Mouse (Mus musculus) liver, postnatal 0 days (tissue): Measurements from ENCODE around the gene Ccdc85c. TPM values are rescaled to one million over a fixed set of nuclear protein-coding genes. Genes with fewer than 3 reads are reported as not detected.

Experiments used
- ATAC-seq: fragments of 200-750 bp; cut with Nextera tagmentation; 2 replicates; pipeline ENCODE4 v1.8.0; 2017; ENCODE audit warnings: mild to moderate bottlenecking, moderate library complexity
- DNase-seq: peaks from one replicate; pipeline ENCODE4 v3.0.0-alpha.2; 2016
- H3K27ac ChIP-seq: fragments of 300-500 bp; sonication (generic); 2 replicates; pipeline ENCODE4 v1.5.1; 2014; ENCODE audit warnings: antibody characterized with exemption, moderate library complexity, mild to moderate bottlenecking, low read depth
- H3K27me3 ChIP-seq: fragments of 300-500 bp; sonication (generic); 2 replicates; pipeline ENCODE4 v1.6.1; 2014; ENCODE audit warnings: low read length, control low read depth, mixed read lengths; ENCODE audit not compliant: insufficient read depth
- H3K36me3 ChIP-seq: fragments of 300-500 bp; sonication (generic); replicated peaks from 2 replicates; pipeline ENCODE4 v1.6.1; 2014; ENCODE audit warnings: mild to moderate bottlenecking, control low read depth, low read length, moderate library complexity, mixed read lengths; ENCODE audit not compliant: insufficient read depth
- H3K4me1 ChIP-seq: fragments of 300-500 bp; sonication (generic); 2 replicates; pipeline ENCODE4 v1.6.1; 2014; ENCODE audit warnings: antibody characterized with exemption, mild to moderate bottlenecking, control low read depth; ENCODE audit not compliant: insufficient read depth
- H3K4me2 ChIP-seq: fragments of 300-500 bp; sonication (generic); 2 replicates; pipeline ENCODE4 v1.6.1; 2014; ENCODE audit warnings: low read depth, mild to moderate bottlenecking, low read length, moderate library complexity, mixed read lengths
- H3K4me3 ChIP-seq: fragments of 300-500 bp; sonication (generic); 2 replicates; pipeline ENCODE4 v1.5.1; 2014; ENCODE audit warnings: low read depth, low read length
- H3K9ac ChIP-seq: fragments of 300-500 bp; sonication (generic); replicated peaks from 2 replicates; pipeline ENCODE4 v1.6.1; 2014; ENCODE audit warnings: mild to moderate bottlenecking, moderate library complexity
- H3K9me3 ChIP-seq: fragments of 300-500 bp; sonication (generic); 2 replicates; pipeline ENCODE4 v1.6.1; 2016; ENCODE audit warnings: mild to moderate bottlenecking, control low read depth, low read length, mixed read lengths
- CTCF ChIP-seq: sonication (generic); IDR thresholded peaks from 2 replicates; pipeline ENCODE4 v1.5.1; 2016; ENCODE audit warnings: antibody characterized with exemption, low read depth
- EP300 ChIP-seq: IDR thresholded peaks from 2 replicates; pipeline ENCODE4 v1.6.1; 2016; ENCODE audit warnings: antibody characterized with exemption, low read depth, mild to moderate bottlenecking
- WGBS: fragments of 180-500 bp; shearing (Covaris S2); extraction: QIAGEN DNeasy Blood & Tissue Kit; methylation state at CpG from one replicate; pipeline ENCODE4 v1.1.7; 2014; ENCODE audit not compliant: insufficient replicate concordance; 5-methylcytosine and 5-hydroxymethylcytosine counted together
- polyA plus RNA-seq: library from polyadenylated mRNA; unstranded; fragments of >200 nt; fragmentation: Nextera tagmentation; extraction: Ambion mirVana; gene quantifications from 2 replicates; pipeline ENCODE4 v1.2.1, GENCODE M21; 2015

Gene Ccdc85c
- polyA plus RNA-seq, 1 experiment from 2014 or later, result 1.5 TPM

DNA sequence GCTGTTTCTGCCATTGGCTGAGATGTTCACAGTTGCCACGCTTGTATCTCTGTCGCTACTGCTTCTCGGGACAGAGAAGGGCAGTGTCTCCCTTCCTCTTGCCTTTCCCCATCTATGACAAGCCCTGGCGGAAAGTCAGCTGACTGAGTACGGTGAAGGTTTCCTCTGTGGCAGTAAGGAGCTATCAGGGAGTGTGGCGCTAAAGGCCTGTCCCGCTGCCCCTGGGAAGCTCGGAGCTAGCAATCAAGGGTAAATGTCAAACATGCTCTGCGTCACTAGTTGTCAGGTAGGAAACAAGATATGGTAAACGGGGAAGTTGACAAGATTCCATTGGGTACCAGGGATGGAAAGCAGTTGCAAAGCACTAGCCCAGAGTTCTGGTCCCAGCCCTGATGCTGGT, 40.6 kb upstream of the Ccdc85c start:
- H3K4me3 ChIP-seq, result no peak overlapping the region
- H3K27me3 ChIP-seq, result peaks cover 45% of the 10 kb centered on the region
- no peak for DNase-seq
- no peak overlapping the region for H3K27ac ChIP-seq
- H3K9me3 ChIP-seq, result no peaks in the 10 kb centered on the region
- H3K4me2 ChIP-seq, result no peak overlapping the region
- no peaks in the 10 kb centered on the region for H3K36me3 ChIP-seq
- no peak overlapping the region for H3K9ac ChIP-seq
- ATAC-seq, result no peak
- TF ChIP-seq CTCF, result no peak
- 40% methylated on average over 10 of the region's 10 CpGs for WGBS
- H3K4me1 ChIP-seq, result peaks cover 6% of the 10 kb centered on the region; the same call in 1 of the 2 replicates

DNA sequence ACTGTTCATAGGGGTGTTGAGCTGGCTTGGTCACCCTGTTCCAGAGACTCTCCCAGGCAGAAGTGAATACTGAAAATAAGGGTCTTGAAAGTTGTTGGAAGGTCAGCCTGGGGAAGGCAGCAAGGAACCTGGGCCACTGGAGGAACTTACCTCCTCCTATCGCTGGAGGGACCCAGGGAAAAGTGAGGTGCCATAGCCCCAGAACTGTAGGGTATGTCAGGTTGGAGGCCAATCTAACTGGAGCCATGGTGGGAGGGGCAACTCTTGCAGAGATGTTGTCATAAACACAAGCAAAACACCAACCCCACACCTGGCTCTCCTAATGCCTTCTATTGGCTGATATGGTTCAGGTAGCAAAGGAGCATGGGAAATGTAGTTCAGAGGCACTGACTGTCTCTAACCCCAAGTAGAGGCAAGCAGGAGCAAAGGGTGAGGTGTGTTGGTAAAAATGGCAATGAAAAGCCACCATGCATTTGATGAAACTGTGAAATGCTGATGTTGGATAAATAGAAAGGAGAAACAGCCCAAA, 38.1 kb upstream of the Ccdc85c start:
- no peaks in the 10 kb centered on the region for H3K36me3 ChIP-seq
- H3K4me1 ChIP-seq, result peaks cover 6% of the 10 kb centered on the region
- H3K4me2 ChIP-seq, result no peak overlapping the region
- no peak overlapping the region for H3K27ac ChIP-seq
- no peak overlapping the region for H3K9ac ChIP-seq
- H3K4me3 ChIP-seq, result no peak overlapping the region
- ATAC-seq, result no peak
- no peak for DNase-seq
- H3K27me3 ChIP-seq, result peaks cover 27% of the 10 kb centered on the region
- no peak for TF ChIP-seq CTCF
- TF ChIP-seq EP300, result no peak
- H3K9me3 ChIP-seq, result no peaks in the 10 kb centered on the region
- WGBS, result 75% methylated on average over 1 of the region's 1 CpGs

DNA sequence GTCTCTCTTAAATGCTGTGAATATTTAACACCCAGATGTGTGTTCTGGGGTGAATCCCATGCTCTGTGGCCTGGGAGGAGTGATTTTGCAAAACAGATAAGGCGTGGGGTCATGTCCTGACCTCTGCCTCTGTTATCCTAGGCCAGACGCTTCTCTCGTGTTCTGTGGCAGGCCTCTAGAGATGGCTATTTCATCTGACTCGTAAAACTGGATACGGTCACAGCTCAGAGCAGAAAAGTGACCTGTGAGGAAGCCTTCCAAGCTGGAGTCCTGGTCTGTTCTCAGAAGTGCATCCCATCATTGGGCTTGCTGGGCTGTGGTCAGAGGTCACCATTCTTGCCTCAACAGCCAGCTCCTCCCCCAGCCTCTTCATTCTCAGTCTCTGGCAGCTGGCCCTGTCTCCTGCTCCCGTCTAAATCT, 37.2 kb upstream of the Ccdc85c start:
- Histone ChIP-seq H3K9ac (no peak overlapping the region), H3K4me3 (no peak overlapping the region), H3K36me3 (no peaks in the 10 kb centered on the region), H3K4me1 (peaks cover 6% of the 10 kb centered on the region), H3K9me3 (no peaks in the 10 kb centered on the region), H3K27me3 (peaks cover 19% of the 10 kb centered on the region), H3K27ac (no peak overlapping the region), H3K4me2 (no peak overlapping the region)
- DNase-seq, result no peak
- no peak for TF ChIP-seq EP300
- no peak for TF ChIP-seq CTCF
- peak; percentile 66 for ATAC-seq
- 44% methylated on average over 6 of the region's 6 CpGs for WGBS

DNA sequence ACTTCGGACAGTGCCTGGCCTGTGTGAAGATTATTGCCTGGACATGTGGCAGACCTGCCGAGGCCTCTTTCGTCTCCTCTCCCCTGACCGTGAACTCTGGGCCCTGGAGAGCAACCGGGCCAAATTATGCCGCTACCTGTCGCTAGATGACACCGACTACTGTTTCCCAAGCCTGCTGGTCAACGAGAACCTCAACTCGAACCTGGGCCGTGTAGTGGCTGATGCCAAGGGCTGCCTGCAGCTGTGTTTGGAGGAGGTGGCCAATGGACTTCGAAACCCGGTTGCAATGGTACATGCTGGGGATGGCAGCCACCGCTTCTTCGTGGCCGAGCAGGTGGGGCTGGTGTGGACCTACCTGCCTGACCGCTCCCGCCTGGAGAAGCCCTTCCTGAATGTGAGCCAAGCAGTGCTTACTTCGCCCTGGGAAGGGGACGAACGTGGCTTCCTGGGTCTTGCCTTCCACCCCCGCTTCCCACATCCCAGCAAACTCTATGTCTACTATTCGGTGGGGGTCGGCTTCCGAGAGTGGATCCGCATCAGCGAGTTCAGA, 36.6 kb upstream of the Ccdc85c start:
- no peak overlapping the region for H3K9ac ChIP-seq
- H3K4me1 ChIP-seq, result peaks cover 6% of the 10 kb centered on the region
- no peaks in the 10 kb centered on the region for H3K9me3 ChIP-seq
- DNase-seq (no peak), ATAC-seq (no peak)
- H3K27me3 ChIP-seq, result peaks cover 18% of the 10 kb centered on the region
- no peaks in the 10 kb centered on the region for H3K36me3 ChIP-seq
- 85% methylated on average over 25 of the region's 27 CpGs for WGBS
- H3K4me2 ChIP-seq, result no peak overlapping the region
- H3K4me3 ChIP-seq, result no peak overlapping the region
- TF ChIP-seq CTCF, result no peak
- no peak for TF ChIP-seq EP300
- H3K27ac ChIP-seq, result no peak overlapping the region

DNA sequence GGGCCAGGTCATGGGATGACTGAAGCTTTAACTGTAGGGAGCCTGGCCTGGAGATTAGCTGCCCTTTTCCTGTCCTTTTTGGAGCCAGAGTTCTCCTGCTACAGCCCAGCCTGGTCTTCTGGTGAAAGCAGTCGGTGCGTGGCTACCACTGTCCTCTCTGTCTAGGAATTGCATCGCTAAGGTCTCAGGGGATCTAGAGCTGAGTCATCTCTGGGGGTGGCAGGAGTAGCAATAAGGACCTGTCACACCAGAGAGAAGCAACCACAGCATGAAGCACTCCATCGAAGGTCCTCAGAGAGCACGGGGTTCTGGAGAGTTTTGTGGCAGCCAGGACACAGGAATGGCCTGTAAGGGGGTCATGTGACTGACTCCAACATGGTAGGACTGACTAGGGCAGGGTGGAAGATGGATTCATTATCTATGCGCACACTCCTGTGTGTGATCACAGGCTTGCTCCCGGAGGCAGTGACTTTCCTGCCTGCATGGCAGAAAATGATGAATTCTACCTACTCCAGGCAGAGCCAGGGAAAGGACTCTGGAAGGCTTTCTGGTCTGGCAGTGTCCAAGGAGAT, 35.3 kb upstream of the Ccdc85c start:
- H3K36me3 ChIP-seq, result no peaks in the 10 kb centered on the region
- no peaks in the 10 kb centered on the region for H3K9me3 ChIP-seq
- TF ChIP-seq EP300, result no peak
- TF ChIP-seq CTCF, result no peak
- no peak overlapping the region for H3K27ac ChIP-seq
- 57% methylated on average over 7 of the region's 7 CpGs for WGBS
- H3K9ac ChIP-seq, result no peak overlapping the region
- no peak for DNase-seq
- H3K4me2 ChIP-seq, result no peak overlapping the region
- peaks cover 17% of the 10 kb centered on the region for H3K27me3 ChIP-seq
- H3K4me3 ChIP-seq, result no peak overlapping the region
- peaks cover 8% of the 10 kb centered on the region for H3K4me1 ChIP-seq
- ATAC-seq, result no peak

DNA sequence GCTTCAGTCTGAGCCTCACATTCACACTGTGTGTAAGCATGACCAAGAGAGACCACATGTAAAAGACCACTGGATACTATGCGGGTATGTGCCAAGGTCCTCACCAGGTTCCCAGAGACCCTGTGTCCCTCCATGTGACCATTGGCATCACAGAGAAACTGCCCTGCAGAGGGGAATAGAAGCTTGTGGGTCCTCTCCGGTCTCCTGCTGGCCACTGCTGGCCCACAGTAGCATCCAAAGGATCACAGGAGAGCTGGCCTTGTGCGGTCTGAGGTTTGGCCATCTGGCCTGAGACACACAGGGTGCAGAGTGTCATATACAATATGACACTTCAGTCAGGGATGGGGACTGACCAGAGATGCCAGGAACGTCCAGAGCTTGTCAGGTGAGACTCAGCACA, 34.8 kb upstream of the Ccdc85c start:
- Histone ChIP-seq H3K4me2 (no peak overlapping the region), H3K4me1 (peaks cover 8% of the 10 kb centered on the region), H3K9me3 (no peaks in the 10 kb centered on the region), H3K4me3 (no peak overlapping the region), H3K36me3 (no peaks in the 10 kb centered on the region), H3K27ac (no peak overlapping the region), H3K9ac (no peak overlapping the region), H3K27me3 (peaks cover 22% of the 10 kb centered on the region)
- ATAC-seq (no peak), DNase-seq (no peak)
- TF ChIP-seq CTCF, result no peak
- no peak for TF ChIP-seq EP300
- 75% methylated on average over 4 of the region's 4 CpGs for WGBS
